Mouse (Mus musculus) lung, adult 2 months (tissue): Measurements from ENCODE around the gene Hist1h1t. TPM values are rescaled to one million over a fixed set of nuclear protein-coding genes. Genes with fewer than 3 reads are reported as not detected.
A peak's percentile ranks its signal among the peaks of the same experiment; 100 is the strongest.
"Not testable (repeated sequence)": the region's sequence is repeated elsewhere in the genome, so short reads cannot be mapped to it uniquely, and the experiment has no call there.

Experiments
- DNase-seq: peaks from one replicate; pipeline ENCODE4 v3.0.0; 2022
- H3K4me1 ChIP-seq: fragments of 200-500 bp; 2 replicates; pipeline ENCODE4 v1.6.1; 2011; ENCODE audit warnings: low read length; ENCODE audit not compliant: control insufficient read depth, insufficient read depth
- H3K4me3 ChIP-seq: fragments of 200-500 bp; replicated peaks from 2 replicates; pipeline ENCODE3; 2011; ENCODE audit warnings: low read depth, mild to moderate bottlenecking, control low read depth, low read length; ENCODE audit errors: extremely low read depth
- CTCF ChIP-seq: fragments of 200-500 bp; IDR thresholded peaks from 2 replicates; pipeline ENCODE4 v1.5.1; 2011; ENCODE audit warnings: mild to moderate bottlenecking, low read length, control low read depth; ENCODE audit not compliant: insufficient read depth
- POLR2A ChIP-seq: fragments of 200-500 bp; IDR thresholded peaks from 2 replicates; pipeline ENCODE4 v1.6.1; 2011; ENCODE audit warnings: low read depth, mild to moderate bottlenecking, control low read depth, low read length, borderline replicate concordance; ENCODE audit errors: extremely low read depth
- WGBS: fragments of 180-500 bp; shearing (Covaris S2); methylation state at CpG from one replicate; pipeline ENCODE4 v1.1.7; 2018; 5-methylcytosine and 5-hydroxymethylcytosine counted together
- polyA plus RNA-seq: library from polyadenylated mRNA; depleted of rRNA; stranded (reverse); fragments of >200 nt; gene quantifications from 2 replicates; pipeline ENCODE4 v1.2.3, GENCODE M21; 2012

Gene Hist1h1t
- polyA plus RNA-seq, 1 experiment, result not detected

DNA sequence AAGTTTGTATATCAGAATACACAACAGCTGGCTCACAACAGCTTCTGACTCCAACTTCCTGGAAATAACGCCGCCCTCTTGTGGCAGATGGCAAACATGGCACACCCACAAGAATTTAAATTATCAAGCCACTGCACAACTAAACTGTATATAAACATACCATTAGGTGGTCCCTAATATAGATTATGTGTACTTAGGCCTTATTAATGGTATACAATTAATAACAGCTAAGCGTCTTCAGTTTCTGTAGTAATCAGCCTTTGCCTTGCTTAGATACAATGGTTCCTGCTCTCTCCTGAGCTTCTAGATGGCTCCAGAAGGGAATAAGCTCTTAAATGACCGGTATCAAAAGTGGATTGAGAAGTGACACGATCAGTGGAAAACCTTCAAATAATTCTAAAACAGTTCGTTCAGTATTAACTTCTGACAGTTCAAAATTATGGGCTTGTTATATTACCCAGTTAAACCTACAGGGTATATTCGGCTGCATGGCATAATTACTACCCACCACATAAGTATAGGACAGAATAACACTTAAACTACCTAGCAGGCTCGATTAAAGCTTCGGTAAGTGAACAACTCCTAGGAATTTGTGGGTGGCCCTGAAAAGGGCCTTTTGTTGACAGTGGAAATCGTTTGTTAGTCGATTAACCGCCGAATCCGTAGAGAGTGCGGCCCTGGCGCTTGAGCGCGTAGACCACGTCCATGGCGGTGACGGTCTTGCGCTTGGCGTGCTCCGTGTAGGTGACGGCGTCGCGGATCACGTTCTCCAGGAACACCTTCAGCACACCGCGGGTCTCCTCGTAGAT is 2.1 kb downstream of the Hist1h1t start:
- under 1% methylated on average over 28 of the region's 32 CpGs for WGBS
- peaks cover 2% of the 10 kb centered on the region for H3K4me1 ChIP-seq
- DNase-seq, result no peak

DNA sequence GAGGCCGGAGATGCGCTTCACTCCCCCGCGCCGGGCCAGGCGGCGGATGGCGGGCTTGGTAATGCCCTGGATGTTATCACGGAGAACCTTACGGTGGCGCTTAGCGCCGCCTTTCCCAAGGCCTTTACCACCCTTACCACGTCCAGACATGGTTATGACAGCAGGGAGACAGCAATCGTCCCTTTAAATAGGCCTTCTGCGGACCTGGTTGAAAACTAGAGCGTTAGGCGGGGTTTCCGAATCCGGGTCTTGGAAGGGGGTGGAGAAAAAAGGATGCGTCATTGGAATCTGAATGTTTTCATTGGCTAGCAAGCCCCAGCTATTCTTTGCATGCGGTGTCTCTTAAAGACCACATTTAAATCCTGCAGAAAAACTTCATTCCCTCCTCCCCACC is 2.7 kb downstream of the Hist1h1t start, which contains the start of gene Hist1h4c:
TSS of gene Hist1h4c (minus strand) at position 155 of the 394 bp plus-strand sequence.
- under 1% methylated on average over 22 of the region's 22 CpGs for WGBS
- TF ChIP-seq CTCF (peak; percentile 17; the same call in 1 of the 2 replicates), POLR2A (peak; percentile 100)
- H3K4me1 ChIP-seq, result peaks cover 2% of the 10 kb centered on the region
- H3K4me3 ChIP-seq, result peak within 1 kb of the TSS; percentile 50
- DNase-seq, result peak; percentile 100

More for the DNA sequence above, 2.1 kb downstream of the Hist1h1t start:
- H3K4me3 ChIP-seq, result peak overlapping the region; percentile 50
- TF ChIP-seq CTCF, result peak; percentile 70
- 0 out of 2 replicates have a peak, but pooled peaks have one; percentile 16 for TF ChIP-seq POLR2A

DNA sequence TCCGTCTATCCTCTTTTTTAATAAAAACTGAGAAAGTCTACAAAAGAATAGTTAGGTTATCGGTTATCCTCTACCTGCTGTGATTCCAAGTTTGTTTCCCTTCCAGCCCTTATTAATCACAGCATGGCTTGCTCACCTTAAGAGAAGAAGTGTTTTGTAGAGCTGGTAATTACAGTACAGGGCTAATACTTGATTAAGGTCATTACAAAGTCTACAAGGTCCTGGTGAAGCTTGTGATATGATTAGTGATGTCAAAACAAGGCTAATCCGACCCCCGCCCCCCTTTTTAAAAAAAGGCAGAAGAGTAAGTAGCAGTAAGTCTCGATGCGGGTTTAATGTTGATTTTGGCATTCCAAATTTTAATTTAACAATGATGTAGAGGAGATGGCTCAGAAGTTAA is 3.4 kb downstream of the Hist1h1t start:
- WGBS, result 56% methylated on average over 6 of the region's 6 CpGs
- TF ChIP-seq CTCF, result no peak
- no peak for TF ChIP-seq POLR2A
- H3K4me1 ChIP-seq, result peaks cover 2% of the 10 kb centered on the region
- no peak overlapping the region for H3K4me3 ChIP-seq
- DNase-seq, result no peak

DNA sequence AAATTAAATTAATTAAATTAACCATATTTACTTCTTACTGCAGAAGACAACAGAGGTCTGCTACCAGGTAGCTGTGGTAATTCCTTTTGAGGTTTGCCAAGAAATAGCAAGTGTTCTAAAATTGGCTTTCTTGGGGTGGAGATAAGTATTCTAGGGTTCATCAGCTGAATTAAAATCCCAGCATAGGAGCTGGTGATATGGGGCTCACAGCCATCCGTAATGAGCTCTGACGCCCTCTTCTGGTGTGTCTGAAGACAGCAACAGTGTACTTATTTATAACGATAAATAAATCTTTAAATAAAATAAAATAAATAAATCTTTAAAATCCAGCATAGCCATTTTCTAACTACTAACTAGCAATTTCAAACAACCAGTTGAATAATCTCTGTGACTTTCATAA is 4.2 kb downstream of the Hist1h1t start:
- peaks cover 2% of the 10 kb centered on the region for H3K4me1 ChIP-seq
- DNase-seq, result no peak
- WGBS, result 65% methylated on average over 3 of the region's 3 CpGs

GRCm38 (mm10) chr13:23700786-23701520 is 5.3 kb downstream of the Hist1h1t start:
- TF ChIP-seq CTCF, result peak; percentile 63
- TF ChIP-seq POLR2A, result no peak
- Histone ChIP-seq H3K4me3 (no peak overlapping the region), H3K4me1 (peaks cover 2% of the 10 kb centered on the region)
- 11% methylated on average over 8 of the region's 8 CpGs for WGBS
- DNase-seq, result peak; percentile 62

More for the DNA sequence above, 4.2 kb downstream of the Hist1h1t start:
- TF ChIP-seq CTCF (no peak), POLR2A (no peak)
- H3K4me3 ChIP-seq, result no peak overlapping the region

DNA sequence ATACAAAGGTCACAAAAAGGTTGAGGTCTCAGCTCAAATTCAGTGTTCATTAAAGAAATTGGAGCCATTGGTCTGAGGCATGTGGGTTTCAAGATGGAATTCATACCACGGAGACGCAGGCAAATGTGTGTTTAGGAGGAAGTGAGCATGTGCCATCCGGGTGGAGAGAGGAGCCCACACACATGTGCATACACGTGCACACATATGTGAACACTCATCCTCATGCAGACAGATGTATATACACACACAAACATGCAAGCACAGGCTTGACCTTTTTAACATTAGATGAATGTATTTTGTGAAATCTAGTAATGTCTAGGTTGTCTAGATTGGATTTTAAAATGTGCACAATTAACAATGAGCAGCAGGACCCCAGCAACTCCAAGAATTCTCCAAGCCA is 6.6 kb downstream of the Hist1h1t start:
- TF ChIP-seq POLR2A (no peak), CTCF (no peak)

DNA sequence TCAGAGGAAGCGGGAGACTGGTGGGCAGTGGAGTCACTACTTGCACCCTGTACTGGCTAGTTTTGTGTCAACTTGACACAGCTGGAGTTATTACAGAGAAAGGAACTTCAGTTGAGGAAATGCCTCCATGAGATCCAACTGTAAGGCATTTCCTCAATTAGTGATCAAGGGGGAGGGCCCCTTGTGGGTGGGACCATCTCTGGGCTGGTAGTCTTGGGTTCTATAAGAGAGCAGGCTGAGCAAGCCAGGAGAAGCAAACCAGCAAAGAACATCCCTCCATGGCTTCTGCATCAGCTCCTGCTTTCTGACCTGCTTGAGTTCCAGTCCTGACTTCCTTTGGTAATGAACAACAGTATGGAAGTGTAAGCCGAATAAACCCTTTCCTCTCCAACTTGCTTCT is 7.2 kb downstream of the Hist1h1t start:
- not testable (repeated sequence) for H3K4me1 ChIP-seq, H3K4me3 ChIP-seq, DNase-seq
- 61% methylated on average over 2 of the region's 2 CpGs for WGBS

More for the DNA sequence above, 6.6 kb downstream of the Hist1h1t start:
- DNase-seq, result no peak
- WGBS, result 65% methylated on average over 4 of the region's 4 CpGs
- Histone ChIP-seq H3K4me1 (no peaks in the 10 kb centered on the region), H3K4me3 (no peak overlapping the region)

DNA sequence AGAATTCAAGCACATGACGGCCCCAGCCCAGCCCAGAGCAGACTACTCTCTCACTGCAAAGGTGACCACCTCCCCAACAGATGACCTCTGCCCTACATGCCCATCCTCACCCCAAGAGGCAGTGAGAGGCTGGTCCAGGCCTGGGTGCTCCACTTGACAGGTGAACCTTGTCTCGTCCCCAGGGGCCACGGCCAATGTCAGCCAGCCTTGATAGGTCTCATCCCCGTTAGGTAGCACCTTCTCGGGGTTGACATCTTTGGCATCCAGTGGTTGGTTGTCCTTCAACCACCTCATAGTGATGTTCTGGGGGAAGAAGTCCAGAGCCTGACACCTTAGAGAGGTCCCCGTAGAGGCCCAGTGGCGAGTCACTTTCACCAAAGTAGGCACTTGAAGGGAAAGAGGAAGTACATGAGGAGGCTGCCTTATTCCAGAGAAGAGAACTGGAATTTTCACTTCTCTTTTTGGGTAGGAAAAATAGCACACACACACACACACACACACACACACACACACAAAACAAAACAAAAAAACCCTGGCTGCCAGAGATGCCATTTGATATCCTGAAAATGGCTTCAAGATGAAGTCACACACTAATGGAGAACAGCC is 10.2 kb downstream of the Hist1h1t start:
- Histone ChIP-seq H3K4me1 (0 out of 2 replicates have a peak, but pooled peaks cover 2% of the 10 kb centered on the region), H3K4me3 (no peak overlapping the region)
- DNase-seq, result no peak
- TF ChIP-seq CTCF (no peak), POLR2A (no peak)
- WGBS, result 79% methylated on average over 7 of the region's 7 CpGs

DNA sequence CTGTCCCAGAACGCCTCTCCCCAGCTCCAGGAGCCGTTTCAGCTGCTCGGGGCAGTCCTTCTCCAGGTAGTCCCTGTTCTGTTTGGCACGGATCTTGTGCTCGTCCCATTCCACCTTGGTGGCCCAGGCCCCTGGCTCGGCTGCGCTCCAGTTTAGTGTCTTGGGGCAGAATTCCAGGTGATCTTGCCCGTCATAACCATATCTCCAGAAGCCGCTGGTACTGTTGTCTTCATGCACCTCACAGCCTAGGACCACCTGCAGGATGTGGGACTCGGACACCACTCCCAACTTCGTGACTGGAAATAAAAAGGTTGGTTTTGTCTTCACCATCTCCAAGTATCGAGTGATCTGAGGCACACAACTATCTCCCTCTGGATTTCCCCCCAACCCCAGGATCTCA is 11.2 kb downstream of the Hist1h1t start:
- 95% methylated on average over 12 of the region's 12 CpGs for WGBS
- no peak for DNase-seq
- no peak for TF ChIP-seq CTCF
- TF ChIP-seq POLR2A, result no peak
- Histone ChIP-seq H3K4me1 (peaks cover 2% of the 10 kb centered on the region; the same call in 1 of the 2 replicates), H3K4me3 (no peak overlapping the region)
